Mouse (Mus musculus): Measurements from ENCODE around the gene Hmx1.

Gene Hmx1

DNA sequence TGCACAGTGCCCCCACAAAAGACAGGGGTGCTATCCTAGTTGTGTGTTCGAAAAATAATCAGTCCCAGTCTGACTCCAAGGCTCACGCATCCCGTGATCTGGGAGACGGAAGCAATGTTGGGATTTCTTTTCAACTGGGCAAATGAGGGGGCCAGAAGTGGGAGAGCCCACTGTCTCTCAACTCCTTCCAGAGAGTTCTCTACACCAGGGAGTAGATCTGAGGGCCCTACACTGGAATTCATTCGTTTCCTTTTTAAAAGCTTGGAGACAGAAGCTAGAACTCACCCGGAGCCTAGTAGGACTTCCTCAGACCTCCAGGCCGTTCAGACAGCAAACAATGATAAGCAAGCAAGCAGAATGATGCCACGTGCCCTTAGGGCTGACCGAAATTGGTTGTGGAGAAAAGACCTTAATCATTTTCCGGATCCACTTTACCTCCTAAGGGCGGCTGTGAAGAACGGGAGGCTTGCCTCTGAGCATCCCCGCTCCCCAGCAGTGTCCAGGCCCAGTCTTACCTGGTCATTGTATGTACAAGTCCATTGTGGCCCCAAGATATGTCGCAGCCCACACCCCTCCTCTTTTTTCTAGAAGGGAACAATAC, 9.5 kb downstream of the Hmx1 start:
- in situ Hi-C loops (cut with MboI, MseI), result no loop called here

DNA sequence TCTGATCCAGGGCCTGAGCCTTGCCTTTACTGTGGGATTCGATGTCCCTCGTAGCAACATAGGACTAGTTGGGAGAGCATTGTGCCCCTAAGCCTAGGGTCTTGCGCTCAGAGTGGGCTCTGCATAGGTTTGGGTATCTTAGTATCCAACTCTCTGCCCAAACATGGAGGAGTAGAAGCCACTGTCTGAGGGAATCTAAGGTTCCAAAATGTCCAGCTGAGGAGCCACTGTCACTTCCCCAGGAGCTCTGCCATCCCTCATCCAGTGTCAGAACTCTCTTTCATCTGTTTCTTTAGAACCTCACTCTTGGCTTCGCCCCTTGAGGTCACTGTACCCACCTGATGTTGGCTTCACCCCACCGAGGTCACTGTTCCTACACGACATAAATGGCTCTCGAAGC, 10.2 kb downstream of the Hmx1 start:
- in situ Hi-C loops (cut with MboI, MseI), result no loop called here

DNA sequence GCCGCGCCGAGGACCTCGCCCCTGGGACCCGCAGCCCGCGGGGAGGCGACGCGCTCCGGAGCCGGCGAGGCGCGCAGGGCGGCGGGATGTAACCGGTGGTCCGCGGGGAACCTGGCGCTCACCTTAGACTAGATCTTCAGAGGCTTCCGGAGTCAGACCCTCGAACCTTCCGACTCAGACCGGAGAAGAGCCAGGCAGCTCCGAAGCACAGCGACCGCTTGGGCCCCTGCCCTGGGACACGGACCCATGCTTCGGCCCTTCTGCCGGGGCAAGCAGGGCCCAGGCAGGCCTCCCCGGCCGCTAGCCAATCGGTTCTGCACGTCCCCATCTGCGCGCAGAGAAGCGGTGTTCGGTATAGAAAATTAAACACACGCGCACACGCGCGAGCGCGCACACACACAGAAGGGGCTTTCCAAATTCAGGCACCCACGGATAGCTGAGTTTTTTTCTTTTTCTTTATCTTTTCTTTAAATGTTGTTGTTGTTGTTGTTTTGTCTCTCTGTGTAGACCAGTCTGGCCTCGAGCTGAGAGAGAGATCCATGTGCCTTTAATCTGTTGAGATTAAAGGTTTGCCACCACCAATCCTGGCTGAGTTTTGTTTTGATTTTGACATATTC, 10.9 kb downstream of the Hmx1 start:
- in situ Hi-C loops (cut with MboI, MseI), result no loop called here

DNA sequence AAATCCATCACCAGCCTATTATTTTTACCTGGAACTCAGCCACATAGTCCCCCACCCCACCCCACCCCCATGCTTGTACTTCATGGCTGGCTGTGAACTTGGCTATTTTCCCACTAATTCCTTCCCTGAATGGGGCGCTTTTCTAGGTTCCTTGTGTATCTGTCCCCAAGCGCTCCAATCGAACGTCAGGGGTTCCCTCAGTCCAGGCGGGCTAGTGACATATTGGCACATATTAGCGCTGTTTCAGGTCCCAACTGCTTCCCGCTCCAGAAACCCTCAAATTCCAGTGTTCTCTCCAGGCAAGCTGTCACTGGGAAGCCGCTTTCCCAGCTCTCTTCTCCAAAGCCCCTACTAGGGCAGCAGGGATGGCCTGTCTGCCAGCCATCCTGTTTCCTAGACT, 12.3 kb downstream of the Hmx1 start:
- in situ Hi-C loops (cut with MboI, MseI), result no loop called here

DNA sequence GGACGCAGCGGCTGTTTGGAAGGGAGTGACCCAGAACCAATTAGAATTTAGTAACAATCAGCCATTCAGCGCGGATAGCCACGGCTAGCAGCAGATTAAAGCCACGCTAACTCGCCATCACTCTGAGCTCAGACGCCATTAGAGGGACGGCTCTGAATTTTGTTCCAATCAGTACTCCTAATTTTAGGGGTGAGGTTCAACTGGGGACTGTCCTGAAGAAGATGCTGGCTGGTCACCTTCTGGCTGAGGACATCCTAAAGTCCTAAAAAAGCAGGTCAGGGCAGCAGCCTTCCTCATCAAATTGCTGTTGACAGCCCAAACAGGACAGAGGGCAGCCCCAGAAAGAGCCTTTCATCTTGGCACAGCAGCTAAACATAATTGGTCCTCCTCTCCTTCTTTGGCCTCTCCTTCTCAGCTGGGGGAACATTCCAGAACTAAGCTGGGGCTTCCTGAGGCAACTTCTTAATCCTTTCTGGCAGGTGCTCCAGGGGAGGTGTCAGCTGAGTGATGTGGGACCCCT, 18.6 kb downstream of the Hmx1 start:
- in situ Hi-C loops (cut with MboI, MseI), result no loop called here

DNA sequence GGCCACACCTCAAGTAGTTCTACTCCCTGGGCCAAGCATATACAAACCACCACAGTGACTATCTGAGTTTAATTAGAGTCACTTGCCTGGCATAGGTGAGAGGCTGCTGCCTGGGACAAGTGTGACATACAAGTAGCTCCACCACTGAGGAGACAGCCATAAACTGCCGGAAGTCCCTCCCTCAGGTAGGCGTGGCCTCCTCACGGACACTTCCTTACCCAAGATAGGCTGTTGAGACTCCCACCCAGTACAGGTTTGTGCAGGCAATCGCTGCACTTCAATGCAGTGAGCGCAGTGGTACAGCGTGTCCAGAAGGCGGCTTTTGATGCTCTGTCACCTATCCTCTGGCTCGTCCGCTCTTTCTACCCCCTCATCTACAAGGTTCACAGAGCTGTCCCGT, 22.1 kb downstream of the Hmx1 start:
- in situ Hi-C loops (cut with MboI, MseI), result no loop called here

DNA sequence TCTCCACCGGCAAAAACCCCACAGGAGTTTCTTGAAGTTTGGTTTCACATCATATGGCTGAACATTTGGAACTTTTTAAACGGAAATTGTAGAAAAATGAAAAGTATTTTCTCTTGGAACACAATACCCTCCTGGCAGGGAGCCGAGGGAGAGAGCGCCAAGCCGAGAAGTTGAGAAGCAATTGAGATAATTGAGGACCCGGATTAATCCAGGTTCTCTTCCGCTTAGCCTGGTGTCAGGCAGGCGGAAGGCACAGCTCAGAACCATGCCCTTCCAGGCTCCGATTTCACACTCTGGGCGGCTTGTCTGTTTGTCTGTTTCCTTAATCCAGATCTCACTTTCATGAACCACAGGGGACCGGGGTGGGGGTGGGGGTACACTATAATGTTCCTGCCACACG, 23.9 kb downstream of the Hmx1 start:
- in situ Hi-C loops (cut with MboI, MseI), result no loop called here

DNA sequence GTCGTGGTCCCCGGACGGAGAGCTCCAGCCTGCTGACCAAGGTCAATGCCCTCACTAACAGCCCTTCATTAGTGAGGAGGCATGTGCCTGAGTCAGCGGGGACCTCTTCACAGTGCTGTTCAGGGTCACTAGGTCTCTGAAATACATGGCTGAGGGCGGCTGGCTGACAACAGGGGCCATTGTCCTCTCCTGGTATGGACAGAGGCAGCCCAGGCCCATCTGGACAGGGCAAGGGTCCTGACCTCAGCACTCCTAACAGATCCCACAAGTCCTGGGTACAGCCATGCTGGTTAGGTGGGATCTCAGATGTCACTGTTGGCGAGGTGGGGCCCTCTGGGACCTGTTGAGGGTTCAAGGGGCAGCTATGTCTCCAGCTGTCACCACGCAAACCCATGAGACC, 28.8 kb downstream of the Hmx1 start:
- in situ Hi-C loops (cut with MboI, MseI), result no loop called here

DNA sequence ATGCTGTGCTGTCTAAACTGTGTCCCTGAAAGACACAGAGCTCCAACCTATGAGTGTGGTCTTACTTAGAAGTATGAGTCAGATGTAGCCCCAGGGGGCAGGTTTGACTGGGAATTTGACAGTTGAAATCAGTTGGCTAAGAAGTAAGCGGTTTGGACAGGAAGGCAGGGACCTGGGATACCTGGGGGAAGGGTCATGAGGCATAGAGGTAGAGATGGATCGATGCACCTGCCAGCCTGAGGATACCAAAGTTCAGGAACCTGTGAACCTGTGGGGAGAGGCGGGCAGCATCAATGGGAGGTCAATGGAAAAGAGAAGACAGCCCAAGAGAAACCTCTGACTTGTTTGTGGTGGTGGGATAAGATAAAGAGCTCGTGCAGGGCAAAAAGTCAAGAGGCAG, 32.7 kb downstream of the Hmx1 start:
- in situ Hi-C loops (cut with MboI, MseI), result no loop called here

DNA sequence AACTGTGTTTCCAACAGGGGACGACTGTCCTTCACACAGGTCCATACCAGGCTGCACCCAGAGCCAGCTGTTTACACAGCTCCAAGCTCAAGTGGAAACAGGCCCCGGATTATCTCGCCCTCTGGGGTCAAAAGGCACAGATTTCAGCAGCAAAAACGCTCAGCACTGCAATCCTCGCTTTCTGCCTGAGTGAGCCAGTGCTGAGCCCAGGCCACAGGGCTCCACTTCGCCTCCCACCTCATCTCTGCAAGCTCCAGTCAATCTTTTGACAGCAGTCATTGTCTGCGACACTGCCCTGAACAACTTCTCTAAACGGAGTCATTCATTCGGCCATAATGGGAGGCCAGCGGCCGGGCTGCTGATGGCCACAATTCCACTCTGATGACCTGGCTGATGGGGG, 36.3 kb downstream of the Hmx1 start:
- in situ Hi-C loops (cut with MboI, MseI), result no loop called here

DNA sequence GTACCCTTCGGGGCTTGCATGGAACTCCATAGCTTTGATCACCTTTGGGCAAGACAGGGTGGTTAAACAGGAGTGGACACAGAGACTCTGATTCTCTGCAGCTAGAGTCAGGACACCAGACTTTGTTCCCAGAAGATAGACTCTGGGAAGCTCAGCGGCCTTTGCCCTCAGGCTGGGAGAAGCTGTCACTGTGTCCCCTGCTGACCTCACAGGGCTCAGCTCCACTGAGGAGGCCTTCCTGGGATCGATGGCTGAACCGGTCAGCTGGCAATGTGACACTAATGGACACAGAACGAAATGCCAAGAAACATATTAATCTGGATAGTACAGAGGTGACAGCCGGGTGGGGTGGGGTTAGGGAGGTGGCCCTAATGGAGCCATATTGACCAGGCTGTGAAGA, 39.0 kb downstream of the Hmx1 start:
- in situ Hi-C loops (cut with MboI, MseI), result no loop called here

DNA sequence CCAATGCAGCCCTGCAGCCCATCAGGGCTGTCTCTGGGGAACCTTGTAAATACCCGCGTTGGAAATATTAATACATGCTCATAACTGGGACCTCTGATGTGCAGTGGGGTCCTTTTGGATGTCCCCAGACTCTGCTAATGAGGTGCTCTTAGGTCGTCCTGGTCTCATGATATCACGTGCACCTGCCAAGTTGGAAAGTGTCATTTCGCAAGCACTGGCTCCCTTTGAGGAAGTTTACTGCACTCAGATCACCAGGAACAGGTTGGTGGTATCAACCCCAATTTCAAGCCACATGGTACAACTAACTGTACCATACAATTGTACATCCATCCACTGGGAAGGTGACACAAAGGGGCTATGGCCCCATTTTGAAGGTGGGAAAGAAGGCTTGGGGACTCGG, 39.5 kb downstream of the Hmx1 start:
- in situ Hi-C loops (cut with MboI, MseI), result no loop called here

DNA sequence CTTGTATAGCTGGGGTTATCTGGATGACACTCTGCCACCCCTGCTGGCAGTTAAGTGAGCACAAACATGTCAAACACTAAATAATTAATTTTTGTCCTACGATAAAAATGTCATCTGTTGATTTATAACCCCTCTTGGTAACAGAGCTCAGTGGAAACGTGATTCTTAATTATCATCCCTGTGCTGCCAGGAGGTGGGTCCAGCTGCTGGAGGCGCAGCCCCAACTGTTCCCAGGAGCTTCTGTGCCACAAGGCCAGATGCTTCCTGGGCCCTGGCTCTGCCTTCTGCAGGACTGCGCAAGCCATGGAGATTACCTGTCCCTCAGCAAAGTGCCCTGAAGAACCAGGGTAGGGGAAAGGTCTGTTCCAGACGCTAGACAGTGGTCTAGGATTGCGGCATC, 43.2 kb downstream of the Hmx1 start:
- in situ Hi-C loops (cut with MboI, MseI), result no loop called here

DNA sequence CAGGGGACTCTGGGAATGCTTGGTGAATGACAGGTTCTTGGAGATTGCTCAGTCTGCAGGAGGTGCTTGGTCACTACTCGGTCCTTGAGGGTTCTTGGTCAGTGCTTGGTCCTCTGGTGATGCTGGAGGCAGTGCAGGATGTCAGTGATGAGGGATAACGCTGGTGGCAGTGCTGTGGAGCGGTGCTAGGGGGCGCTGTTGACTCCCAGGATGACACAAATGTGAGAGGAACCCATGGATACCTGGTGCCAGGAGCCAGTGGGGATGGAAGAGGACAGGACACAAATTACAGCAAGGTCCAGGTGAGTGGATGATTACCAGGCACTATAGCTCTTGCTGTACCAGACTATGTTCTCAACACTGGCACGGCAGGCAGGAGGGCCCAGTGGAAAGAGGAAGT, 45.1 kb downstream of the Hmx1 start:
- in situ Hi-C loops (cut with MboI, MseI), result no loop called here

DNA sequence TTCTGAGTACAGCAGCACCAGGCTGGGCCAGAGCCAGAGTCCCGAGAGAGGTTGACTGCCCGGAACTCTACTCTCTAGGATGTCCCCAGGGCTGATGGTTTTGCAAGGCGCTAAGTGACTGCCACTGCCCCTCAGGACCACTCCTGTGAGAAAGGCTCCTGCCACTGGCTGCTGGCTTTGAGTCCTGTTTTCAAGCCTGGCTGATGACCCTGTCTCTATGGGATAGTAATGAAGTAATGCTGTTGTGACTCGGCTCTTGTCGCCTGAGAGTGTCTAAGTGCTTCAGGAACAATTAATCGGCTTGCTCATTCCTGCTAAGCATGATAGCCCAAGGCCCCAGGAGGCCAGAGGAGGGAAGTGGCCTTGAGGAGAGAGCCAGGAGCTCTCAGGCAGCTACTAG, 45.8 kb downstream of the Hmx1 start:
- in situ Hi-C loops (cut with MboI, MseI), result no loop called here

DNA sequence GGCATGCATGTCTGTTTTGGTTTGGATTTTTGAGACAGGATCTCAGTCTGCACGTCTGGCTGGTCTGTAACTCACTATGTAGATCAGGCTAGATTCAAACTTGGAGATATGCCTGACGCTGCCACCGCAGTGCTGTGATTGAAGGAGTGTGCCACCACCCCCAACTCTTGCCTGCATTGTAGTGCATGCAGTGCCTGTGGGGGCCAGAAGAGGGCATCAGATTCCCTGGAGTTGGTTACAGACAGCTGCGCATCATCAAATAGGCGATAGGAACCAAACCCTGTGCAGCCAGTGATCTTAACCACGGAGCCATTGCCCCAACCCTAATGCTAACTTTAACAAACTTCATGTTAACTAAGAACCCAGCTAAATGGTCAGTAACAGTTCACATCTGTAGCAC, 49.9 kb downstream of the Hmx1 start:
- in situ Hi-C loops (cut with MboI, MseI), result no loop called here

DNA sequence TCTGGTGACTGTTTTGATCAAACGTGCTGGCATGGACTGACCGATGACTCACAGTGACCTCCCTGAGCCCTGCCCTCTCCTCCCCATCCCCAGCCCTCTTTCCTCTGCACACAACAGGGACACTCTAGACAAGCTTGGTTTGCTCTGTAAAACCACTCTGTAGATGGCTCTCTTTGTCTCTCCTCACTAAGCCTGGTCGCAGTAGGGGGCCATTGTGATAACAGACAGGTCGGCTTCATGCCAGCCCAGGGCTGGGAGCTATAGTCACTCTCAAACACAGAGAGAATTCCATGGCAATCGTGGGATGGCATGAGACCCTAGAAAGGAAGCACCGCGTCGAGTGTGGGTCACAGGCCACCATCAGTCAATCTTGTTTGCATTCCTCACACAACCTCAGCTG, 51.6 kb downstream of the Hmx1 start:
- in situ Hi-C loops (cut with MboI, MseI), result no loop called here

DNA sequence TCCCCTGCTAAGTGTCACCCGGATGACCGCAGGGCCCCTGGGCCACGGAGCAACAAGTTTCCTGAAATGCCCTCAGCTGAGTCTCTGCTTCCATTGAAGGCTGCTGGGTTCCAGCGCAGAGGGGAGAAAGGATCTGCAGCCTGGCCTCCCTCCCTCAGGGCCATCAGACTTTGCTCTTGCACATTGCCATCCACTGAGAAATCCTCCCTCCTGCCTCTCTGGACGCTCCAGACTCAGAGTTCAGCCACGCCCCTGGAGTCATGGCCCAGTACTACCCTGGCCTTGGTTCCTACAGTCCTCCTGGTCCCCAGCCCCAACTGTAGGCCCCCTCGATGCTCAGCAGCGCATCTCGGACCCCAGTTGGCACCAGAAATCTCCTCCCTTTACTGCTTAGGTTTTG, 52.5 kb downstream of the Hmx1 start:
- in situ Hi-C loops (cut with MboI, MseI), result no loop called here

DNA sequence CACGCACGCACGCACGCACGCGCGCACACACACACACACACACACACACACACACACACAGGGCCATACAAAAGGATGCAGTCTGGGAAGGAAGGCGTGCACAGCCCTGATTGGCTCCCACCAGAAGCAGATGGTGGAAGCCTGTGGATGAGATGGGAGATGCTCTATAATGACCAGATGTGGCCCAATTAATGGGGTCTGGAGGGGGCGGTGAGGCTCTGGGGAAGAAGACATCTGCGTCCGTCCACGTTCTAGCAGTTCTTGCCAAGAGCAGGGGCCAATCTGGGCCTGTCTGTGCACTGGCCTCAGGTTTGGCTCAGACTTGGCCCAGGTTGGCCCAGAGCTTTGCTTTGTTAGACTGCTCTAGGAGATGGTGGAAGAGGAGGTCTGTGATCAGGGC, 55.8 kb downstream of the Hmx1 start:
- in situ Hi-C loops (cut with MboI, MseI), result no loop called here

DNA sequence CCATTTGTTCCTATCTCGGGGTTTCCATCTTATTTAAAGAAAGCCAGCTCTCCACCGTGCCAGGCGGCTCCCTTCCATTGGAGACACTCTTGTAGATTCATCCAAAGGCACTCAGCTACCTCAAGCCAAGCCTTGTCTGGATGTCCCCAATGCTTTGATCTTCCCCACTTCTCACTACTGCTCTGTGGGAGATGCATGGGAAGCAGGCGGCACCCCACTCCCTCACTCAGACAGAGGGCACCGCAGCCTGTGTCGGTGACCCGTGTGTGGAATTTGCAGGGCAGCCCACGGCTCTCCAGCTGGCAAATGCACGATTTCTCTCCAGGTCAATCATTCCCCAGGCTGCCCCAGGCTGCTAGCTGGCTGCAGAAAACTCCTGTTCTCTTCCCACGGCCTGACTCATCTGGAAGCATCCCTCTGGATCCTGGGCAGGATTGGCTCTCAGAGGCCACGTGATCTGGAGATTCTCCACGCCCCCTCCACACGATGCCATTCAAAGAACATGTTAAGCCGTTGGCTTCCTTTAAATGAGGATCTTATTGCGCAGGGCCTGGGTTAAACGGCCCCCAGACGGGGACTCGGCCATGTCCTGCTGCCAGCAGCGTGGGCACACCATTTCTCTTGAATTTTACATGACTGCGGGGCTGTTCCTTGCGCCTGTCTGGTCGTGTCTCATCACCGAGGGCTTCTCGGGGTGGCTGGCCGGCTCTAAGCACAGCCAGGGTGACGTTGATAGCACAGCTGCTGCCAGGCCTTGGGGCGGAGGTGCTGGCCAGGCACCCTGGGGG, 58.9 kb downstream of the Hmx1 start:
- in situ Hi-C loops (cut with MboI, MseI), result no loop called here
